Mouse (Mus musculus): ENCODE measurements around the gene Hoxa1. TPM values are rescaled to one million over a fixed set of nuclear protein-coding genes. Genes with fewer than 3 reads are reported as not detected.

Gene Hoxa1
- polyA plus RNA-seq, 1 experiment from 2014 or later: 1.6 TPM

DNA sequence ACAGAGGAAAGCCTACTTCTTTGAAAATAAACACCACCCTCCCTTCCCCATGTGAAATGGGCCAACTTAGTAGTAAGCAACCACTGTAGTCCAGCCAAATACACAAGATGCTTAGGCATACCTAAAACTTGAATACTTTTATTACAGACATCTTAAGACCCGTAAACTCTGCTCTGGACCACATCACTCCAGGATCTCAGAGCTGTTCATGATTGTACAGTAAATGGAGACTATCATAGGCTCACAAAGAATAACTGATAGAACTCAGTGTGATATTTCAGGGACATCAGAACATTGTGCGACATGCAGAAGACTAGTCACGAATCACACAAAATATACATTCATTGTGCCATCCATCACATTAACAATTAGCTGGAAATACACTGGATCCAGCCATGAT is 2.6 kb downstream of the Hoxa1 start:
- whole genome bisulfite sequencing: 56% methylated on average over 3 of the region's 3 CpGs
- no peak overlapping the region for H3K4me2 ChIP-seq
- H3K36me3 ChIP-seq: no peaks in the 10 kb centered on the region
- peaks cover 30% of the 10 kb centered on the region for H3K4me1 ChIP-seq
- H3K27me3 ChIP-seq (replicated peaks): peaks cover 100% of the 10 kb centered on the region
- H3K27ac ChIP-seq (replicated peaks): no peak overlapping the region
- no peak overlapping the region for H3K9ac ChIP-seq
- ATAC-seq (ENCODE audit: extremely low read depth, insufficient number of reproducible peaks, low FRiP score, low TSS enrichment): no peak
- no peaks in the 10 kb centered on the region for H3K9me3 ChIP-seq
- no peak overlapping the region for H3K4me3 ChIP-seq

DNA sequence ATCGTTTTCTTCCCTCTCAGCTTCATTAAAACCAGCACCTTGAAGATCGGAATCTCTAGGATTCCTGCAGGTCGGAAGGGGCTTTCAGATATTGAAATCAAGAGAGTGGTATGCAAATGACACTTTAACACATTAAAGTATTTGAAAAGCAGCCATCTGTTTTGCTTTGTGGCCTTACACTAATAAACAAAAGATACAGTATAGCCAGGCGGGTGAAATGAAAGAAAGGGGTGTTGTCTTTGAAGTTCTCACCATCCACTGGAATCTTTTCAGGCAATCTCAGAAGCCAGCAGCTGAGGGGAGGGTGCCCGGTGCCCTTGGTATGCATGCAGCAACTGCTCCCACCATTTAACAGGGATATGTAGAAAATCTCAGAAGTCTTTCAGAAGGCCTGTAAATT is 4.1 kb downstream of the Hoxa1 start:
- peaks cover 22% of the 10 kb centered on the region for H3K4me1 ChIP-seq
- no peaks in the 10 kb centered on the region for H3K9me3 ChIP-seq
- peaks cover 99% of the 10 kb centered on the region for H3K27me3 ChIP-seq (replicated peaks)
- no peak overlapping the region for H3K27ac ChIP-seq (replicated peaks)
- no peak overlapping the region for H3K4me2 ChIP-seq
- no peak for ATAC-seq (ENCODE audit: extremely low read depth, insufficient number of reproducible peaks, low FRiP score, low TSS enrichment)
- no peak overlapping the region for H3K4me3 ChIP-seq
- no peaks in the 10 kb centered on the region for H3K36me3 ChIP-seq
- H3K9ac ChIP-seq: no peak overlapping the region
- 22% methylated on average over 5 of the region's 5 CpGs for WGBS

DNA sequence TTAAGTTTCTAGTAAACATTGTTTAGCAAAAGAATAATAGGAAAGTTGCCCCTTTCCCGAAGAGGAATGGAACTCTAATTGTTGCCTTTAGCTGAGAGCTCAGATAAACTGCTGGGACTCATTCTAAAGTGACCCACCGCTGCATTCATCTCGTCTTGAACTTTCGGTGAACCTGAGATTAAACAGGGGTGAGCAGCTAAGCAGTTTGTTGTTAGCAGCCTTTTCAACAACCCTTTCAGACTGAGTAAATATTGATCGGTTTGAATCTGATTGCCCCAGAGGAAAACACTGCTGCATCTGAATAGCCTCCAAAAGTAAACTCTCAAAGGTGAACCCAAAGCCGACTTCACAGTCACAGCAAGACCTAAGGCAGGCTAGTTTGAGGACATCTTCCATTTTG is 4.8 kb downstream of the Hoxa1 start:
- H3K4me2 ChIP-seq: no peak overlapping the region
- no peak for ATAC-seq (ENCODE audit: extremely low read depth, insufficient number of reproducible peaks, low FRiP score, low TSS enrichment)
- H3K27ac ChIP-seq (replicated peaks): no peak overlapping the region
- peaks cover 99% of the 10 kb centered on the region for H3K27me3 ChIP-seq (replicated peaks)
- H3K4me1 ChIP-seq: peaks cover 14% of the 10 kb centered on the region
- no peaks in the 10 kb centered on the region for H3K36me3 ChIP-seq
- 7% methylated on average over 6 of the region's 6 CpGs for whole genome bisulfite sequencing
- no peak overlapping the region for H3K9ac ChIP-seq
- no peaks in the 10 kb centered on the region for H3K9me3 ChIP-seq
- no peak overlapping the region for H3K4me3 ChIP-seq

DNA sequence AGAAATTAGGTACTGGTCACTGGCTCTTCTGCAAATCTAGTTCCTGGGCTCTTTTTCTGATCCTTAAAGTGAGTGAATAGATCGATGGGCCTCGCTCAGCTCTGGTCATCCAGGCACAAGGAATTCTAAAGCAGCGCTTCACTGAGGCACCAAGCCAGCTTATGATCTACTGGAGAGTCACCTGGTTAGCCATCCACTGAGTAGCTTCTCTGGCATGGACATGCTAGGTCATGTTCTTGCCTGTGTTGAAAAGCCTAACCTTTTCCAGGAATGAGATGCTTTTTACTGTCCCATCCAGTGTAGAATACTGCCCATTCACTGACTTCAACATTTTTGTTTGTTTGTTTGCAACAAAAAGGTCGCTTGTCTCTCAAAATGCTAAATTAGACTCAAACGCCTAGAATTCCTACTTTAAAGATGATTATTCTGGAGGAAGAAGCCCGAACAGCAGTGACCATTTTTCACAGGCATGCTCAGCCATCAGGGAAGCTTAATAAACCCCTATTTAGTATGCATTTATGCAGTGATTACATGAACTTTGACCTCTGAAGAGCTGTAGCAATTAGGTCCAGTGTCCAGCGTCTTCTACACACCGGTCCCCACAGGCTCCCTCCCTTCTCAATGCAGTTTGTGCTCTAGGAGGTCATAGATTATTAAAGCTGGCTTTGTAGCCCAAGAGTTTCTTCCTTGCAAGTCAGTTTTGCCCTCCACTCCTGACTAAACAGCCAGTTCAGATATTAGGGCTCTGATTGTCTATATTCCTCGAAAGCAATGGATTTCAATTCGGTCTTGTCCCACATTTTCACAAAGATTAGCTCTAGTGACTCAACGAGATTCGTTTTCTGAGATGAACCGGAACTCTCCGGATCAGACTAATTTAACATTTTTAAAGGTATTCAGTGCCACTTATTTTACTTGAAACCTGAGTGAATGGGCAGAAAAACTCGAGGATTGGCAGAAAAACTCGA is 5.6 kb downstream of the Hoxa1 start:
- 16% methylated on average over 16 of the region's 16 CpGs for WGBS
- H3K4me1 ChIP-seq: peaks cover 8% of the 10 kb centered on the region; the same call in 1 of the 2 replicates
- H3K4me2 ChIP-seq: no peak overlapping the region
- H3K9ac ChIP-seq: no peak overlapping the region
- ATAC-seq (ENCODE audit: extremely low read depth, insufficient number of reproducible peaks, low FRiP score, low TSS enrichment): no peak
- no peak overlapping the region for H3K27ac ChIP-seq (replicated peaks)
- H3K4me3 ChIP-seq: no peak overlapping the region
- H3K9me3 ChIP-seq: no peaks in the 10 kb centered on the region
- no peaks in the 10 kb centered on the region for H3K36me3 ChIP-seq
- H3K27me3 ChIP-seq (replicated peaks): peaks cover 99% of the 10 kb centered on the region

DNA sequence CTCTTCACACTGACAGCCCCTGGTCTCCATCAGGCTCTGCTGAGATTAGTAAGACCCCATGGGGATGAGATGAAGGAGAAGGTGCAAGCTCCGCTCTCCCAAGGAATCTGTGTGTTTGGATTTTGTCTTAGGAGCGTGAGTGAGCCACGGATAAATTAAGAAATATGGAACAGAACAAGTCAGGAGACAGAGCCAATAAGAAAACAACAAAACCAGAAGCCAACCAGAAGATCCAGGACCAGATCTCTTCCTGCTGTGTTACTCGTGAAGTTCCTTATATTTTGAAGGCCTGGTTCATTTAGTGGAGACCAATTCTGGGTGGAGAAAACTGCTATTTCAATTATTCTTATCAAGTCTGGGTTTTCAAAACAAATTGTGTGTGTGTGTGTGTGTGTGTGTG is 6.5 kb downstream of the Hoxa1 start:
- Histone ChIP-seq H3K9ac (no peak overlapping the region), H3K27me3 (replicated peaks) (peaks cover 99% of the 10 kb centered on the region), H3K27ac (replicated peaks) (no peak overlapping the region), H3K9me3 (no peaks in the 10 kb centered on the region), H3K4me3 (no peak overlapping the region), H3K4me1 (0 out of 2 replicates have a peak, but pooled peaks cover 5% of the 10 kb centered on the region), H3K4me2 (no peak overlapping the region), H3K36me3 (no peaks in the 10 kb centered on the region)
- WGBS: 29% methylated on average over 4 of the region's 4 CpGs
- ATAC-seq (ENCODE audit: extremely low read depth, insufficient number of reproducible peaks, low FRiP score, low TSS enrichment): no peak

DNA sequence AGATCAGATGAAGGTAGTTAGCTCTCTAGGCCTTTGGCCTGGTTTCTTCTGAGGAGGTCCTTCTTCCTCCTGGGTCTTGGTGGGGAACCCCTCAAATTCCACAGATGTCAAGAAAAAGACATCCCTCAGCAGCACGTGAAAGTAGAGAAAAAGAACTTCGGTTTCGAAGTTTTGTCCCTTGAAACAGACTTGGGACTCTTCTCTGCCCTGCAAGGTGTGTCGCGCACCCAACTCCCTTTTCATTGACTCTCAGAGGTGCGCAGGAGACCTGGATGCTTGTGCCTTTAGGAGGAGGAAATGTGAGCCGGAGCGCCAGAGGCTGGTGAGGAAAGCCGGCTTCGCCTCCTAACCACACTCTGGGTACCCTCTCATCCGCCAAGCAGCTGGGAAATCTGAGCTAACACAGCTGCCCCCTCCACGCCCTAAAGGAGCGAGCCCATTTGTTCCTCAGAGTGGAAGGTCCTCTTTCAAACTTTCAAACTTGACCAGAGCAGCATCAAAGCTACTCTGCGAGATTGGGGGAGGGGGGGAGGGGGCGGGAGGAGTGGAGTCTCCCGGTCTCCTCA is 7.6 kb downstream of the Hoxa1 start:
- Histone ChIP-seq H3K4me1 (0 out of 2 replicates have a peak, but pooled peaks cover 4% of the 10 kb centered on the region), H3K4me2 (peak overlapping the region; percentile 36), H3K36me3 (no peaks in the 10 kb centered on the region), H3K27me3 (replicated peaks) (peaks cover 94% of the 10 kb centered on the region), H3K9ac (no peak overlapping the region), H3K27ac (replicated peaks) (no peak overlapping the region), H3K4me3 (no peak overlapping the region), H3K9me3 (no peaks in the 10 kb centered on the region)
- no peak for ATAC-seq (ENCODE audit: extremely low read depth, insufficient number of reproducible peaks, low FRiP score, low TSS enrichment)
- 7% methylated on average over 15 of the region's 16 CpGs for WGBS

DNA sequence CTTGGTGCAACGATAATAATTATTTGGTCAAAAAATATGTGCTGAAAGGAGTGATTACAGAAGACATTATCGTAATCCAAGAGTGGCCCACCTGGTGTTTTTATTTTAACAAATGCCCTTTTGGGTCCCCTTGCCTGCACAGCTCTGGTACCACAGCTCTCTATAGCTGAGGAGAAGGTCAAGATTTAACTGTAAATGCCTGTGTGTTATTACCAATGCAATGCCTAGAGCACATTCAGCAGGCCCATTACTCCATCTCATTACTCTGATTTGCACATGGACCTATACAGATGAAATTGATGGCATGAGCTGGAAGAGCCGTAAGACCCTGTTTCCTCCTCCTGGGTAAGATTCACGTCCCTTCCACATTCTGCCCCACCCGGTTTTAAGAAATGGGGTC is 19.0 kb downstream of the Hoxa1 start:
- H3K36me3 ChIP-seq: no peaks in the 10 kb centered on the region
- WGBS: 79% methylated on average over 5 of the region's 5 CpGs
- peaks cover 48% of the 10 kb centered on the region for H3K27me3 ChIP-seq (replicated peaks)
- H3K27ac ChIP-seq (replicated peaks): no peak overlapping the region
- no peak overlapping the region for H3K9ac ChIP-seq
- no peaks in the 10 kb centered on the region for H3K4me1 ChIP-seq
- no peak overlapping the region for H3K4me2 ChIP-seq
- no peak for ATAC-seq (ENCODE audit: extremely low read depth, insufficient number of reproducible peaks, low FRiP score, low TSS enrichment)
- no peaks in the 10 kb centered on the region for H3K9me3 ChIP-seq
- H3K4me3 ChIP-seq: no peak overlapping the region

DNA sequence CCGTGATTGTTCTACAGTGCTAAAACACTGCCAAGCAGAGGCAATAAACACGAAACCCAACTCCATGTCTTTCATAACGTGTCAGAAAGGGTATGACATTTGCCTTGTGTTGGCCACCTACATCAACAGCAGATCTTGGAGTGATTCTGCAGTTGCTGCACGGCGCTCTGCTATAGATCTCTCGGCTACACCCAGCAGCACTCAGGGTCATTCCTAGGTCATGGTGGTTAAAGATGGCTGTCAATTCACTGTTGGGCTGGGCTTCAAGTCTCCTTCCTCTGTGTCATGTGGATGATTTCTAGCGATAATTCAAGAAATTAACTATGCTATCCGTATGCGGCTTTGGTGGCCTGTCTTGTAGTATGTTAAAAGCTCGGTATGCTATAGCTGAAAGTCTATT is 19.5 kb downstream of the Hoxa1 start:
- H3K4me1 ChIP-seq: no peaks in the 10 kb centered on the region
- no peaks in the 10 kb centered on the region for H3K9me3 ChIP-seq
- H3K27me3 ChIP-seq (replicated peaks): peaks cover 52% of the 10 kb centered on the region
- H3K36me3 ChIP-seq: no peaks in the 10 kb centered on the region
- 67% methylated on average over 10 of the region's 10 CpGs for WGBS
- ATAC-seq (ENCODE audit: extremely low read depth, insufficient number of reproducible peaks, low FRiP score, low TSS enrichment): no peak
- no peak overlapping the region for H3K9ac ChIP-seq
- H3K4me3 ChIP-seq: no peak overlapping the region
- no peak overlapping the region for H3K27ac ChIP-seq (replicated peaks)
- no peak overlapping the region for H3K4me2 ChIP-seq

DNA sequence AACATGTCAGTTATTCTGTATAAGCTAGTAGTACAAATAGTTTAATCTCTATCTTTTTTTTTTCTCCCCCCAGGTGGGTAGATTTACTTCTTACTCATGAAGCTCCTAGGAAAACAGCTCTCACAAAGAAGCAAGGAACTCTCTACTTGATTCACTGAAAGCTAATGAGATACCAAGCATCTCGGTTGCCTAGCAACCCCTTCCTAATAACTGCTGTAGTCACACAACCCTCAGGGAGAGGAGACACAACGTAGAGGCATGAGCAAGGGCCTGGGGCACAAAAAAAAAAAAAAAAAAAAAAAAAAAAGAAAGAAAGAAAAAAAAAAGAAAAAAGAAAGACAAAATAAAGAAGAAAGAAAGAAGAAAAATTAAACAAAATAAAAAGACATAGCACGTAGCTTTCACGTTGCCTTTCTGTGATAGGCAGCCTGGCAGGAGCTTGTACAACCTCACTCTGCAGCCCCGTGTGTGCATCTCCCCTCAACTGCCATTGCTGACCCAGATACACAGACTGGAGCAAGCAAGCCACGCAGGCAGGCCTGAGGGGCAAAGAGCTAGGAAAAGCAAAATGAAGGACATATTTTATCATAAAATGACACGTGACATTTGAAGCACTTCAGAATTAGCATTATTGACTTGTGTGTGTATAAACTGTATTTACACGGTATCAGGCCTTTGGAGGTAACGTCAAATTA is 20.1 kb downstream of the Hoxa1 start:
- WGBS: 73% methylated on average over 9 of the region's 9 CpGs
- Histone ChIP-seq H3K4me2 (no peak overlapping the region), H3K27me3 (replicated peaks) (peaks cover 51% of the 10 kb centered on the region), H3K9ac (no peak overlapping the region), H3K4me1 (no peaks in the 10 kb centered on the region), H3K9me3 (no peaks in the 10 kb centered on the region), H3K36me3 (no peaks in the 10 kb centered on the region), H3K27ac (replicated peaks) (no peak overlapping the region), H3K4me3 (no peak overlapping the region)
- no peak for ATAC-seq (ENCODE audit: extremely low read depth, insufficient number of reproducible peaks, low FRiP score, low TSS enrichment)

DNA sequence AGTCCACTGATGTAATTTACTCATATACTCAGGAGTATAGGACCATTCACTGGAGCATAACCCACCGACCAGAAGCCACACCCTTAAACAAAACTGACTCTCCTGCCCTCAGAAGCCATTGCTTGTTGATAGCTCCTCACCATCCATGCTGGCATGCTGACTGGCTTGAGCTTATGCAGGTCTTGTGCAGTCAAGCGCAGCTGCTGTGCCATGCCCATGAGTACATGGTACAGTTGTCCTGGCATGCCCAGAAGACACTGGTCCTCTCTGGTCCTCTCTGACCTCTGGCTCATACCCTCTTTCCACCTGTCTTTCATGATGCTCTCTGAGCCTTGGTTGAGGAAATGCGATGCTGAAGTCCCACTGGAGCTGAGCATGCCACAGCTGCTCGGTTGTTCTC is 34.4 kb downstream of the Hoxa1 start:
- H3K27me3 ChIP-seq (replicated peaks): peaks cover 66% of the 10 kb centered on the region
- no peak overlapping the region for H3K4me3 ChIP-seq
- WGBS: 73% methylated on average over 4 of the region's 4 CpGs
- no peak for ATAC-seq (ENCODE audit: extremely low read depth, insufficient number of reproducible peaks, low FRiP score, low TSS enrichment)
- no peaks in the 10 kb centered on the region for H3K4me1 ChIP-seq
- no peak overlapping the region for H3K9ac ChIP-seq
- no peaks in the 10 kb centered on the region for H3K36me3 ChIP-seq
- no peak overlapping the region for H3K27ac ChIP-seq (replicated peaks)
- H3K4me2 ChIP-seq: no peak overlapping the region
- peaks cover 11% of the 10 kb centered on the region for H3K9me3 ChIP-seq

DNA sequence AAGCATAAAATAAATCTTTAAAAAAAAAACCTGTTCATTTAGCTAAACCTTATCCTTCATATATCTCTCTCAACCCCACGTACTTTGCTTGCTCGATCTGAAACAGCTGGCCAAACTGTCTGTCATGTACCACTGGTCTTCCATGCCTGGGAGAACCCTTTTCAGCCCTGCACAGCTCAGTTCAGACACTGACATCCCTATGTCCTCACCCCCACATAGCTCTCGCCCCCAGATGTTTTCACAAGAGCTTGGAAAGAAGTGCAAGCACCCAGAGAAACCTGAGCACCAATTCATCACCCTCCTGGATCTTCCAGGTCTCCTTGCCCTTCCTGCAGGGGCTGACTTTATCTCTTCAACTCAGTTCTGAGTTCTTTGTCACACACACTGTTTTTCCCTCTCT is 36.9 kb downstream of the Hoxa1 start:
- H3K9ac ChIP-seq: no peak overlapping the region
- no peaks in the 10 kb centered on the region for H3K9me3 ChIP-seq
- H3K36me3 ChIP-seq: no peaks in the 10 kb centered on the region
- H3K4me2 ChIP-seq: no peak overlapping the region
- H3K27me3 ChIP-seq (replicated peaks): peaks cover 75% of the 10 kb centered on the region
- 54% methylated on average over 3 of the region's 3 CpGs for WGBS
- H3K4me1 ChIP-seq: peaks cover 5% of the 10 kb centered on the region; the same call in 1 of the 2 replicates
- H3K27ac ChIP-seq (replicated peaks): no peak overlapping the region
- no peak overlapping the region for H3K4me3 ChIP-seq
- ATAC-seq (ENCODE audit: extremely low read depth, insufficient number of reproducible peaks, low FRiP score, low TSS enrichment): no peak

All from heart, embryonic 13.5 days (tissue).